Mouse (Mus musculus) lung, postnatal 14 days (tissue): ENCODE measurements around the gene Ino80e.

Experiments used
- DNase-seq: peaks from one replicate; pipeline ENCODE4 v3.0.0; 2021

Gene Ino80e

GRCm38 (mm10) chr7:126855641-126856040 lies 6.5 kb downstream of the Ino80e start:
- DNase-seq, result no peak

- DNase-seq, result no peak
These were observed 8.7 kb downstream of the Ino80e start for GRCm38 (mm10) chr7:126853454-126853853.

- no peak for DNase-seq
These were observed 11.0 kb downstream of the Ino80e start for GRCm38 (mm10) chr7:126851192-126851591.

GRCm38 (mm10) chr7:126850161-126850560 lies 12.0 kb downstream of the Ino80e start:
- DNase-seq, result no peak

GRCm38 (mm10) chr7:126848794-126849193 lies 13.4 kb downstream of the Ino80e start:
- DNase-seq, result no peak

GRCm38 (mm10) chr7:126847421-126848398 lies 14.5 kb downstream of the Ino80e start:
- no peak for DNase-seq

GRCm38 (mm10) chr7:126847116-126847420 lies 15.1 kb downstream of the Ino80e start, which contains the start of gene Doc2a:
Doc2a (plus strand) TSS chr7:126847416.
- DNase-seq, result no peak

- no peak for DNase-seq
These were observed 16.7 kb downstream of the Ino80e start for GRCm38 (mm10) chr7:126845516-126845915.

- no peak for DNase-seq
These were observed 18.9 kb downstream of the Ino80e start for GRCm38 (mm10) chr7:126843276-126843675.

- no peak for DNase-seq
These were observed 28.9 kb downstream of the Ino80e start for GRCm38 (mm10) chr7:126833294-126833693.

GRCm38 (mm10) chr7:126832036-126832598 lies 30.1 kb downstream of the Ino80e start:
- DNase-seq, result peak; percentile 86

- no peak for DNase-seq
These were observed 30.6 kb downstream of the Ino80e start, which contains the start of gene 4930451I11Rik for GRCm38 (mm10) chr7:126831539-126831938. 4930451I11Rik (minus strand) TSS chr7:126831639.

GRCm38 (mm10) chr7:126825952-126826351 lies 36.2 kb downstream of the Ino80e start:
- no peak for DNase-seq

GRCm38 (mm10) chr7:126825403-126825802 lies 36.8 kb downstream of the Ino80e start:
- DNase-seq, result no peak

GRCm38 (mm10) chr7:126823940-126824339 lies 38.2 kb downstream of the Ino80e start:
- no peak for DNase-seq

- no peak for DNase-seq
These were observed 38.9 kb downstream of the Ino80e start for GRCm38 (mm10) chr7:126823202-126823711.

- no peak for DNase-seq
These were observed 39.4 kb downstream of the Ino80e start for GRCm38 (mm10) chr7:126822741-126823140.

- peak; percentile 89 for DNase-seq
These were observed 40.2 kb downstream of the Ino80e start for GRCm38 (mm10) chr7:126821835-126822511.

- no peak for DNase-seq
These were observed 43.4 kb downstream of the Ino80e start for GRCm38 (mm10) chr7:126818818-126819217.

GRCm38 (mm10) chr7:126817595-126817994 lies 44.6 kb downstream of the Ino80e start:
- no peak for DNase-seq

- DNase-seq, result no peak
These were observed 45.7 kb downstream of the Ino80e start for GRCm38 (mm10) chr7:126816494-126816893.

- DNase-seq, result no peak
These were observed 46.4 kb downstream of the Ino80e start for GRCm38 (mm10) chr7:126815726-126816222.

- no peak for DNase-seq
These were observed 52.3 kb downstream of the Ino80e start for GRCm38 (mm10) chr7:126809723-126810369.
